Mouse (Mus musculus) skeletal muscle tissue, adult 2 months (tissue): ENCODE measurements around the gene Nosip.

Experiments
- DNase-seq: peaks from one replicate; pipeline ENCODE4 v3.0.0-alpha.2; 2012; ENCODE audit warnings: low read depth, low spot score

The Nosip gene

DNA sequence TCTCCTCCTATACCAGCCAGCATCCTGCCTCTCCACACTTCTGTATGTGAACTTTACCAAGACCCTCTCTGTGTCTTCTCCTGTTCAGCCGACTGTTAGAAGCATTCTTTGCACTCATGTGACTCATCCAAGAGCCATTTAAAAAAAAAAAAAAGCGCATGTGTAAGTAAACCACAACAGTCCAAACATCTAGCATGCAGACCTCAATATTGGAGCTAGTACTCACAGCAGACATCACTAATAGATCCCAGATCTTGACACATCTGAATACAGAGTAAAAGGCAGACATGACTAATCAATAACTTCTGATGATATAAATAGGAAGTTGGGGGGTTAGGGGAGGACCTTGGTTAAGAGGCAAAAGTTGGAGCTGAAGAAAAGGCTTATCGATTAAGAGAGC, 26.6 kb upstream of the Nosip start:
- no peak for DNase-seq

DNA sequence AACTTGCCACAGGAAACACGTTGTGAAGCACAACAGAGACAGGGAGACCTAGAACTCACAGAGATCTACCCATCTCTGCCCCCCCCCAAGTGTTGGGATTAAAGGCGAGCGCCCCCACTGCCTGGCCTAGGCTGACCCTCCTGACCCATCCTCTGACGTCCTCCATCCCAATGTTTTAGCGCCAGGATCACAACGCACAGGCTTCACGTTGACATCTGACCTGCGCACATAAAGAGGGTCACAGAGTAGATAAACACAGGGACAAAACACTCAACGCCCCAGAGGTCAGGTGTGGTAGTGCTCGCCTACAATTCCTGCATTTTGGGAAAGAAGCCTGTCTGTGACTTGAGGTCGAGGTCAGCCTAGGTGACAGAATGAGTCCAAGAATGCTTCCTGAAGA, 25.5 kb upstream of the Nosip start:
- DNase-seq, result no peak

DNA sequence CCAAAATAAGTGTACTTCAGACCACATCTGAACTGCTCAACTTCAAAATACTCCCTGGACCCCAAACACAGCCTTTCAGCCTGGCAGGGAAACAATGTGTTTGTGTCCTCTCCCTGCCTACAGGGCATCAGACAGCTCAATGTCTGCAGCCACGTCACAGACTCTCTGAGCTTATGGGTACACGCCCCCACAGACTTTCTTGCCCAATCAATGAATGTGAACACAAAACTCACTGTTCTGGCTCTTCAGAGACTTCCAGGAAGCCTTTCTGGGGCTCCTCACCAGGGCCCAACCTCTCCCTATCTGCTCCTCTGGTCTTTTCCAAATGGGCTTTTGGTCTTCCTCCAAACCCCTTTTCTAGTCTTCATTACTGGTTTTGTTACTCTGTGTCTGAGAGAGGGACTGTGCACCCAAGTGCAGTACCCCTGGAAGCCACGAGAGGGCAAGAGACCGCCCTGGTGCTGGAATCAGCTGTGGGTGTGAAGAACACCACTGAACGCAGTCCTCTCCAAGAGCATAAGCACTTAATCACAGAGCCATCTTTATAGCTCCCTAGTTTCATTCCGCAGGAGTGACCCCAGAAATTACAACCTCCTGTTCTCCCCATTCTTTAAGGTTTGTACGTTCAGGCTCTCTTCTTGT, 24.4 kb upstream of the Nosip start:
- no peak for DNase-seq

DNA sequence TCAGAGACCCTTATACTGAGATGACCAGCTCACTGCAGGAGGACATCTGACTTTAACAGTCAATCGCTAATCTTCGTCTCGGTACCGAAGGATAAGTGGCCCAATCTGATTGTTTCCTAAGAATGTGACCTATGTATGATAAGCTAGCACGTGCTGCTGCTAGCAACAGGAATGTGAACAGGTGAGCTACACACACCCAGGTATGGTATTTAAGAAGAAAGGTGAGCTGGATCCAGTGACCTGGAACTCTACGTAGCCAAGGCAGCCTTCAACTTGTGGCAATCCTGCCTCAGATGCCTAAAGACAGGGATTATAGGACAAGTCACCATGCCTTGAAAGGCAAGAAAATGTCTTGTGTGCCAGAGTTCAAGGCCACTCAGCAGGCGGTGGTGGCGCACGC, 23.8 kb upstream of the Nosip start:
- DNase-seq, result no peak

DNA sequence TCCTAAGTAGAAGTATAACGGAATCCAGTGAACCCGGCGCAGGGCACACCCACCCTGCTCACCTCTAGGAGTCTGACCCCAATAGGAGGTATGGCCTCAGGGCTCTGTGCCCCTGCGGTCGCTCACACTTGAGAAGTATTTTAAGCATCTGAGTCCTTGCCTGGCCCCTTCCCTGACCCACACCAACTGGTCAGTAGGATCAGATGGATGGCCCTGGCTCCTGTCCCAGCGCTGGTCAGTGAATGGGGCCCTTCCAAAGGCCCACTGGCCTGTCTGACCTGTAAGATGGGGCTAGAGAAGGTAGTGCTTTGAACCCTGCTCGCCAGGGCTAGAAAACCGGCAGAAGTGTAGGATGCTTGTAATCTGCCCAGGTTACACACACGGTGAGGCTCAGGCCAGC, 21.4 kb upstream of the Nosip start:
- DNase-seq, result peak; percentile 72

DNA sequence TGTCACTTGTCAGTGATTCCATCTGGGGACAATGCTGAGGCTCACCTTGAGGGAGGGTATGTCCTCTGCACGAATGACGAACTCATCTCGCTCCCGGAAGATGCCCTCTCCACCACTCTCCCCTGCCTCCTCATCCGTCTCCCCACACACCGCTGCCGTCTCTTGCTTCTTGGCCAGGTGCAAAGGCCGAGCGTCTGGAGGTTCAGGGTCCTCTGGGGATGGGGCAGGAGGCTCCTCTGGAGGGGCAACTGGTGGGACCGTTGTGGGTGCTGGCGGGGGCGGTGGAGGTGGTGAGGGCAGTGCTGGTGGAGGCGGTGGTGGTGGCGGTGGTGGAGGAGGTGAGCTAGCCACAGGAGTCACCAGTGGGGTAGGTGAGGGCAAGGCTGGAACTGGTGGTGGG, 18.9 kb upstream of the Nosip start:
- DNase-seq, result no peak

DNA sequence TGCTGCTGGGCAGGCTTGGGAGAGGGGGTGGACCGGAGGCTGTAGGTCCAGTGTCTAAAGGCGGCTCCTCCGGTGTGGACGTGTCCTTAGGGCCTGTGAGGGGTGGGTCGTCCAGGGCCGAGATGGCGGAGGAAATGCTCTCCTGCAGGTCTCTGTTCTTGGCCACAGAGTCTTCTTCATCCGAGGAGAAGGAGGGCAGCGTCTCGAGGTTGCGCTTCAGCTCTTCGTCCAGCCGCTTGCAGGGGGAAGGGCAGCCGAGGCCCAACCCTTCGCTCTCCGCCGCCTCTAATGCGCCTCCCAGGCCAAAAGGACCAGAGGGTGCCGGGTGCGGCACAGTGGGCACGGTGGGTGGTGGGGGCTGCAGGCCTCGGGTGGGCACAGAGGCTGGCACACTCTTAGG, 16.5 kb upstream of the Nosip start:
- DNase-seq, result no peak

DNA sequence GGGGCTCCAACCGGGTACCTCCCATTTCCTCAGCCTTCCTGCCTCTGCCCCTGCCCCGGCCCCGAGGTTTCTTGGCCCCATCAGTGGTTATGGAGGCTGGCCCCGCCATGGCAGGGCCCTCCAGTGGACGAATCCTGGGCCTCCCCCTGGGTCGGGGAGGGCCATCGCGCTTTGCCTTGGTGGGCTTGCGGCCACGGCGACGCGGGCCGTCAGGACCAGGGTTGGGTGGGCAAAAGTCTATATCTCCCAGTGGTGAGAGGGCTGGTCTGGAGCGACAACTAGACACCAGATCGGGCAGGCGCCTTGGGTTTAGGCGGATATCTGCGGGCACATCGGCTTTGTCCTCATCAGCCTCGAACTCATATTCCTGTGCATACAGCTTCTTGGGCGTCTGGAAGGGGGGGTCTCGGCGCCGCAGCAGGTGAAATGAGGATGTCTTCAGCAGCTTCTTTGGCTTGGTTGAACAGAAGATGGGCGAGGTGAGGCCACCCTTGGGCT, 15.3 kb upstream of the Nosip start:
- DNase-seq, result no peak

DNA sequence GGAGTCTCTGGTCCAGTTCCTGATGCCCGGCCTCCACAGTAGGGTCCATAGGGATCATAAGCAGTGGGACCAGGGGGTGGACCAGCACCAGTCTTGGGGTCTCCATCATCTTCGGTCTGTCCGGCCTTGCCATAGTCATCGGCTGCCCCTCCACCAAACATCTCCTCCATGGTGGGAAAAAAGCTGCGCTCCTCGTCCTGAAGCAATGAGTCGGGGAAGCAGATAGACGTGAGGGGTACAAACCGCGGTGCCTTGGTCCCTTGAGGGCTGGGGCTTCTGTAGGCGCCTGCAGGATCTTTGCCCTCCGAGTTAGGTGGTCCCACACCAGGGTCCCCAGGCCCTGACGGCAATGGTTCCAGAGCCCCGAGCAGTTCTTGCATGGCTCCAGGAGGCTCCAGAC, 14.7 kb upstream of the Nosip start:
- DNase-seq, result no peak

DNA sequence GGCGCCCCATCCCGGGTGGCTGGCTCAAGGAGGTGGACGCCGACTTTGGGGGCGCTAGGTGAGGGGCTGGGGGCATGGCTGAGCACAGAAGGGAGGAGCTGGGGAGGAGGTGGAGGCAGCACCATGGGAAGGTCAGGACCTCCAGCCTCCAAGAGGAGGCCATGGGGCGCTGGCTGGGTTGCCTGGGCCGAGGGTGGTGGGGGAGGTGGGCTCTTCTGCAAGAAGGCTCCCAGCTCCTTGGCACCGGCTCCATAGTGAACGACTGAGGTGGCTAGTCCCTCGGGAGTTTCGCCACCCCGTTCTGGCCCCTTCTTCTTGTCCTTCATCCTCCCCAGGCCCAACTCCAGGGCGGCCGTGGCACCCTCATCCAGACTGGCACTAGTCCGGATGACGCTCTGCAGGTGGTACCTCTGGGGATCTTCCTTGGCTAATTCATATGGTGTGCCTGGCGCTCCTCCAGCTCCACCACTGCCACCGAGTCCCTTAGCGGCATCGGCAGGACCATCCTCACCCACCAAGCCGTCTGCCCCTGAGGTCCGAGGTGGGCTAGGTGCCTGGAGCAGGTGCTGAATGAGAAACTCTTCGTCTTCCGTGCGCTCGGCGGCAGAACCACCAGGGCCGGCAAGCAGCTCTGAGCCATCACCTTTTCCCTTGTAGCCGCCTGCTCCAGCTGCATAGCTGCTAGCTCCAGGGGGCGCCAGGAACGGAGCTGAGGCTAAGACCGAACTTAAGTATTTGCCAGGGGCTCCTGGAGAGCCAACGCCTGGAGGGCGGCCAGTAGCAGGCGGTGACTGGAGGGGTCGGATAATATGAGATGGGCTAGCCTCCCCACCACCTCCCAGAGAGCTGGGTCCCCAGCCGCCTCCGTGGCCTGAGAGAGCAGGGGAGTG, 14.0 kb upstream of the Nosip start:
- DNase-seq, result no peak

DNA sequence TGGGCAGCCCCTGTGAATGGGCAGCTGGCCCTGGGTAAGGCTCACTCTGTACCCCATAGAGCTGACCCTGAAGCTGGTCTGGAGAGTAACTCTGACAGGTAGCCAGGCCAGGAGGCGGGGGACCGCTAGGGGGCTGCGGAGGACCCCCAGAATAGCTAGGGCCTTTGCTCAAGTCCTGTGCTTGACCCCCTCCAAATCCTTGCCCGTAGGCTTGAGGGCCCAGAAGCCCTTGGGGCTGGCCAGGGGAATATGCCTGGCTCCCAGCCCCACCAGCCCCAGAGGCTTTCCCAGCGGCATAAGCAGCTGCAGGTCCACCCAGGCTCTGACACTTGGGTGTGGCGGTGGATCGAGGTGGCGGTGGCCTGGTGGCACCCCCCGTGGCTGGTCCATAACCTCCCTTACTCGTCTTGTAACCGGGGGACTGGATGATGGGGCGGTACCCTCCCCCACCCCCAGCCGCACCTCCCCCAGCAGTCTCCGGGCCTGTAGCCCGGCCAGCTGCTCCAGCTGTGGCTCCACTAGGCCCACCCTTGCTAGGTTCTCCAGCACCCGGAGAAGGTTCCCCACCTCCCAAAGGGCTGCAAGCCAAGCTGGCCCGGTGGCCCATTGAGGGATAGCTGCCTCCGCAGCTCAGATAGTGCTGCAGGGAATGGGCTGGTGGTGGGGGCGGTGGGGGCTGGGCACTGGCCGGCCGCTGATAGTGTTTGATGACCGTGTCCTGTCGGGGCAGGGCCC, 13.1 kb upstream of the Nosip start:
- no peak for DNase-seq

DNA sequence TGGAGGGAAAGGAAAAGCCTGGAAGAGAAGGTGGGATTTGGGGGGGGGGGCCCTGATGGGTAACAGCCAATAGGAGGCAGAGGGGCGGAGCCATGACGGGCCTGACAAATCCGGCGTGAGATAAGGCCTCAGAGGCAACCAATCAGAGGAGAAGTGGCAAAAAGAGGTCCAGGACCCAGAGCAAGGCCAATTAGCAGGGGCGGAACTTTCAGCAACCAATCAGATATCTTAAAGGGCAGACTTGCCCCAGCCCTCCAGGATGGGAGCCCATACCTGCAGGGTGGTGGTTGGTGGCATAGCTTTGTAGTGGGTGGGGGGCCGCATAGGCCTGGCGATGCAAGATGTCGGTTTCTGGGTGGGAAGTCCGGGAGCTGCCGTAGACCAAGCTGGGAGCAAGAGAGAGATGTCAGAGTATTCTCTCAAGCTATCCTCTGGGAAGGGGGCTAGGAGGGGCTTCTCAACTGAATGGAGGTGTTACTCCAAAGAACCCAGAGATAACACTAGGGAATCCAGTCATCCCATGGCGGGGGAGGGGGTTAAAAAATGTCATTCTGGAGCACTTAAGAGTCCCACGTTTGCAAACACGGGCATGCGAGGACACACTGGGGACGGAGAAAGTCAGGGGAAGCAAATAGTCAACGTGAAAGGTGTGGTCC, 11.2 kb upstream of the Nosip start:
- peak; percentile 80 for DNase-seq

DNA sequence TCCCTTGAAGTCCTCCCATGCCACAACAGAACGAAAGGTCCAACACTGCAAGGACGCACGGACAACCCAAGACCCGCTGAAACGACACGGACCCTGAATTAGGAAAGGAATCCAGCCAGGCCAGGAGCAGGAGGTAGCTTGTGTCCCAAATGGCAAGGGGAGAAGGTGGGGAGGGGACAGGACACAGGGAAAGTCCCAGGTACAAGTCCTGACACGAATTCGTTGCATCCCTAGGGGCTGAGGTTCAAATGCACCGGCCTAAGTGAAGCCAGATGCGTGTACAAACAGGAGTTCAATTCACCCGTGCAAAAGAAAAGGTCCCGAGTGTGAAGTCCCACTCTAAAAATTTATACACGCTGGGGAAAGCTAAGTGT, 10.6 kb upstream of the Nosip start:
- DNase-seq, result no peak

DNA sequence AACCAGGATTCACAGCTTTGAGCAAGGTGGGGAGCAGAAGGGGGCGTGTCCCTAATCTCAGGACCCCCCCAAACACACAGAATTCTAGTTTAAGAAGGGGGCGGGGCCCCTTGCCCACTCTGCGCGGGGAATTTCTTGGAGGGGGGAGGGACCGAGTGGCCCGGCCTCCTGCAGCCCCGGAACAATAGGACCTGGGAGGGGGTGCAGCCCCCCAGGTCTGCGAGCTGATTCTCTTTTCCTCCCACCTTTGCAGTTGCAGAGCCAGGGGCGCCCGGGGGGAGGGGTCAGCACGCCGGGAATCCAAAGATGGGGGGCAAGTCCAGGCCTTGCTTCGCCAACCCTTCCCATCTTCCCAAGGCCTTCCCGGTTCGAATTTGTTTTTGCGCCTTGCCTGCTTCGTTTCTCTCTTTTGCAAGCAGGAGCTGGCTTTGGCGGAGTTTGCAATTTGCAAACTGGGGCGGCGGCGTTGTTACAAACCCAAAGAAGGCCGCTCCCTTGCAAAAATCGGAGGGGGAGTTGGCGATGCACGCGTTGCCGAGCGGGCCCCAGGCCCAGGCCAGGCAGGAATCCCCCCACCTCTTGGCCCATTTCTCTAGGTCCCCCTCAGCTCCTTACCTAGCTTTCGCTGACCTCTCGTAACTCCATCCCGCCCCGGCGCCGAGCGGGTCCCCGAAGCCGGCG, 9.9 kb upstream of the Nosip start:
- DNase-seq, result no peak

DNA sequence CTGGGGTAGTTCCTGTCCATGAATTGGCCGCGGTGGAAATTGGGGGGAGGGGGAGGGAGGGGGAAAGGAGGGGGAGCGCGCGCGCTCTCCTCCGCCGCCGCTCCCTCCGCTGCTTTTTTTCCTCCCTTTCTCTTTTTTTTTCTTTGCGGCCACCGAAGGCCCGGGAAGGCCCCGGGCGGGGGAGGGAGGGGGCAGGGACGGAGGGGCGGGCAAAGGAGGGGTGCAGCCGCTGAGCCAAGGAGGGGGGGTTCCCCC, 9.4 kb upstream of the Nosip start, which contains the start of gene Prr12:
TSS of gene Prr12 (minus strand) at position 20 of the 255 bp plus-strand sequence.
- DNase-seq, result no peak

DNA sequence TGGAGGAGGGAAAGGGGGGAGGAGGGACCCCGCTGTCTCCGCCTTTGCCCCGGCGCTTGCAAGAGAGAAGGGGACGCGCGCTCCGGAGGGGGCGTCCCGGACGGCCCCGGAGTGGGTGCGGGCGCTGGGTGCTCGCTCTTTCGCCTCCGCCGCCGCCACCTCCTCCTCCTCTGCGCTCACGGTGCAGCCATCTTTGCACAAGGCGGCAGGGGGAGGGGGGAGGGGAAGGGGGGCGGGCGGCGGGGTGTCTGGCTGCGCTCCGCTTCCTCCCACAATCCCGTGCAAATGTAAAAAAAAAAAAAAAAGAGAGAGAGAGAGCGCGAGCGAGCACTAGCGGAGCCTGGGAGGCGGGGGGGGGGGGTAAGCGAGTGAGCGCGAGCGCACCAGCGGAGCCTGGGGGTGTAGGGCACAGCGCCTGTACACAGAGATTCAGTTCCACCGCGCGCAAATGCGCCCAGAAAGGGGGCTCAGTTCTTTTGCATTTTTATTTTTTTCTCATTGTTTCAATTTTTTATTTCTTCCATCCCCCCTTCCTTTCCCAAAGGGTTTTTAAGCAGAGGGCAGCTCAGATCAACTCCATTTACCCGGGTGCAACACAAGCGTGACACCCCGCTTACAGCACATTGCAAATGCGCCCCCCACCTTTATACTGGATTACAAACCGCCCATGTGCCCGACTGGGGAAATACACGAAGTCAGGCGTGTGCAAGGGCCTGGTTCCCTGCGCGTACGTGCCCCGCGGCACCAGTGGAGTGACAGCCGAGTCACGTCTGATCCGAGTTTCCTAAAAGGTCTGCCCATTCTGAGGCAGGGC, 8.9 kb upstream of the Nosip start:
- DNase-seq, result peak; percentile 83

DNA sequence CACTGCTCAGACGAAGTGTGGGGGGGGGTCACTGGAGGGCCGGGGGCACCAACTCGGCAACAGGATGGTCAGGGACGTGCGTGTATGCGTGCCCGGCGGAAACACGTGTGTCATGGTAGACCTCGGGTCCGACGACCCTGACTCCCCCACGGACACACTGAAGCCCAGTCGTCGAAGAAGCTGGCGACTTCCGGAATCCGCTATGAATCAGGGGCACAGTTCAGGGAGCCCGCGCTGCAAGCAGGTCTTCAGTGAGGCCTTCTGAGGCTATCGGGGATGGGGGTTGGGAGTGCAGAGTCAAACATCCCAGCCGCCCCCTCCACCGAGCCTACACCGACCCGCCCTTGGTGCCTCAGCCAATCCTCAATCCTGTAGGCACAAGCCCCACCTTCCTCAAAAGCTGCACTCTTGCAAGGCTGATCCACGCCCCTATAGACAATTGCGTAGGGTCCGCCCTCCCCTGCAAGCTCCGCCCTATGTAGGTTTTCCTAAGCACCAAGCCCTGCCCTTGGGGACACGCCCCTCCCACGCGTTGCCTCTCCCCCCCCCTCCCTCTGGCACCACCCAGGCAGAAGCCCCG, 8.2 kb upstream of the Nosip start:
- peak; percentile 97 for DNase-seq

DNA sequence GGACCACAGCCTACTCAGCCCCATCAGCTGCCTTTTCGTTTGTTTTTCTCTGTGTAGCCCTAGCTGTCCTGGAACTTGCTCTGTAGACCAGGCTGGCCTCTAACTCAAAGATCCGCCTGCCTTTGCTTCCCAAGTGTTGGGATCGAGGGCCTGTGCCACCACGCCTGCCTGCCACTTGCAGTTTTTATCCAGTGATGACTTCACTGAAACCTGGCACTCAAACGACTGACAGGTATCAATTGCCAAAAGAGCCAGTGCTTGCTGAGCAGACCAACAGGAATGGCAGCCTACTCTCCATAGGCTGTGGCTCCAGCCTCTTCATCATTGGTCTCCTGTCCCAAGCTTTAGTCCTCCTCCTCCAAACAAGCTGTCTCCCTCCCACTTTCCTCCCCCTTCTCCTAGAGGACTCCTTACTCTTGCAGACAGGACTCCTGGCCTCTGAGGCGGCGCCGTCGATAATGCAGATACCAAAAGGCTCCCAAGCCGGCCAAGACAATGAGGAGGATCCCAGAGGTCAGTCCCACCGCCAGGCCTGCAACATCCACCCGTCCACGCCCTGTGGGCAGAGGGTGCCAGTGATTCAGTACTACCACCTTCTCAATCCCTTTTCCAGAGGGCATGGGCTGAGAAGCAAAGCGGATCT, 5.8 kb upstream of the Nosip start:
- no peak for DNase-seq

DNA sequence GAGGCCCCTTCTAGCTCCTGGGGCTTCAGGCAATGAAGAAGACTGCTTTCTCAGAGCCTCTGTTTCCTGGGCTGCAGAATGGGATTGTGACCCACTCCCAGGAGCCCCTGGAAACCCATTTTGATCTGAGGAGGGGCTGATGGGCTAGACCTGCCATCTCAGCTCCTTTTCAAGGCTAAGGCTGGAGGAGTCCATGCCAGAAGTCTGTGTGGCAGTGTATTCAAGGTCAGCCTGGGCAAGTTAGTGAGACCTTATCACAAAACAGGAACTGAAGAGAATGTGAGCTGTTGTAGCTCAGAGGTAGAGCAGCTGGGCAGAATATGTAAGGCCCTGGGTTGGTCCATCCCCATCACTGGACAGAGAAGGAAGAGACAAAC, 5.3 kb upstream of the Nosip start:
- no peak for DNase-seq
